Mouse (Mus musculus) spleen, adult 2 months (tissue): ENCODE measurements around the gene Slc39a11.

Experiments used
- CTCF ChIP-seq: fragments of 200-500 bp; IDR thresholded peaks from 2 replicates; pipeline ENCODE4 v1.5.1; 2011; ENCODE audit warnings: mild to moderate bottlenecking, inconsistent platforms; ENCODE audit not compliant: insufficient read depth, insufficient read length, insufficient replicate concordance; ENCODE audit errors: extremely low read depth
- POLR2A ChIP-seq: fragments of 200-500 bp; IDR thresholded peaks from 2 replicates; pipeline ENCODE4 v1.6.1; 2011; ENCODE audit warnings: low read depth, low read length, inconsistent platforms

DNA sequence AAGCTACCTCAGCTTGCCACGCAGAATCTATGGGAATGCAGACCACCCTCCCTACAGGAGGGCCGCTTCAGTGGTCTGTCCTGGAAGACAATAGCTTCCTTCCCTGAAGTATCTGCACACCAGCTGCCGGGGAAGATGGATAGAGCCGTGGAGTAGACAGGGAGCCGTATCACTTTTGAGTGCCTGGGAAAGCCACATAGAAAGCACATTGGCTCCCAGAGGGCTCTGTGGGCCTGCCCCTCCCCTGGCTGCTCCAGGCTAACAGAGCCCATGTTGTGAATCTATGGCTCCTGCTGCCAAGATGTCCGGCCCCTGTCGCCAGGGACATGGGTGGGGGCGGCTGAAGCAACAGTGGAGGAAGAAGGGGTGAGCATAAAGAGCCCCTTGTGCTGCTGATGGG lies 355.4 kb downstream of the Slc39a11 start:
- TF ChIP-seq POLR2A, result no peak
- TF ChIP-seq CTCF, result no peak
